Mouse (Mus musculus) liver, postnatal 0 days (tissue): ENCODE results near the gene Slc35d3. TPM values are rescaled to one million over a fixed set of nuclear protein-coding genes. Genes with fewer than 3 reads are reported as not detected.

Experiments
- ATAC-seq: fragments of 200-750 bp; cut with Nextera tagmentation; 2 replicates; pipeline ENCODE4 v1.8.0; 2017; ENCODE audit warnings: mild to moderate bottlenecking, moderate library complexity
- DNase-seq: peaks from one replicate; pipeline ENCODE4 v3.0.0-alpha.2; 2016
- H3K27ac ChIP-seq: fragments of 300-500 bp; sonication (generic); 2 replicates; pipeline ENCODE4 v1.5.1; 2014; ENCODE audit warnings: antibody characterized with exemption, moderate library complexity, mild to moderate bottlenecking, low read depth
- H3K27me3 ChIP-seq: fragments of 300-500 bp; sonication (generic); 2 replicates; pipeline ENCODE4 v1.6.1; 2014; ENCODE audit warnings: low read length, control low read depth, mixed read lengths; ENCODE audit not compliant: insufficient read depth
- H3K36me3 ChIP-seq: fragments of 300-500 bp; sonication (generic); replicated peaks from 2 replicates; pipeline ENCODE4 v1.6.1; 2014; ENCODE audit warnings: mild to moderate bottlenecking, control low read depth, low read length, moderate library complexity, mixed read lengths; ENCODE audit not compliant: insufficient read depth
- H3K4me1 ChIP-seq: fragments of 300-500 bp; sonication (generic); 2 replicates; pipeline ENCODE4 v1.6.1; 2014; ENCODE audit warnings: antibody characterized with exemption, mild to moderate bottlenecking, control low read depth; ENCODE audit not compliant: insufficient read depth
- H3K4me2 ChIP-seq: fragments of 300-500 bp; sonication (generic); 2 replicates; pipeline ENCODE4 v1.6.1; 2014; ENCODE audit warnings: low read depth, mild to moderate bottlenecking, low read length, moderate library complexity, mixed read lengths
- H3K4me3 ChIP-seq: fragments of 300-500 bp; sonication (generic); 2 replicates; pipeline ENCODE4 v1.5.1; 2014; ENCODE audit warnings: low read depth, low read length
- H3K9ac ChIP-seq: fragments of 300-500 bp; sonication (generic); replicated peaks from 2 replicates; pipeline ENCODE4 v1.6.1; 2014; ENCODE audit warnings: mild to moderate bottlenecking, moderate library complexity
- H3K9me3 ChIP-seq: fragments of 300-500 bp; sonication (generic); 2 replicates; pipeline ENCODE4 v1.6.1; 2016; ENCODE audit warnings: mild to moderate bottlenecking, control low read depth, low read length, mixed read lengths
- CTCF ChIP-seq: sonication (generic); IDR thresholded peaks from 2 replicates; pipeline ENCODE4 v1.5.1; 2016; ENCODE audit warnings: antibody characterized with exemption, low read depth
- EP300 ChIP-seq: IDR thresholded peaks from 2 replicates; pipeline ENCODE4 v1.6.1; 2016; ENCODE audit warnings: antibody characterized with exemption, low read depth, mild to moderate bottlenecking
- WGBS: fragments of 180-500 bp; shearing (Covaris S2); extraction: QIAGEN DNeasy Blood & Tissue Kit; methylation state at CpG from one replicate; pipeline ENCODE4 v1.1.7; 2014; ENCODE audit not compliant: insufficient replicate concordance; 5-methylcytosine and 5-hydroxymethylcytosine counted together
- polyA plus RNA-seq: library from polyadenylated mRNA; unstranded; fragments of >200 nt; fragmentation: Nextera tagmentation; extraction: Ambion mirVana; gene quantifications from 2 replicates; pipeline ENCODE4 v1.2.1, GENCODE M21; 2015

Gene Slc35d3
- polyA plus RNA-seq, 1 experiment from 2014 or later = 2.7 TPM

DNA sequence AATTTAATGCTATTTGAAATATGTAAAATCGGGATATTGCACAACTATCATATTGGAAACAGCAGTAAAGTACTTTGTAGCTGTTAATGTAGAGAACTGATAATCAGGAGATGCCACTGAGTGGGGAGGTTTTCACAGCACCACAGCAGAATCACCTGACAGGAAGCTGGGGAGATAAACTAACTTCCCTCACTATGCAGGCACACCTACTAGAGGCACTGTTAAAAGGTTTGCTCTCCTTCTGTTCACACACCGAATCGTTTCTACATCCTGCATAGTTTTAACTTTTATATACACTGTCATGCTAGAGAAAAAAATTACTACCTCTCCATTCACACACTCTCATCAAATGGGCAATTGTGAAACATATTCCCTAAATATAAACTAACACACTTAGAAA is 35.0 kb upstream of the Slc35d3 start:
- Histone ChIP-seq H3K36me3 (peaks cover 8% of the 10 kb centered on the region), H3K27me3 (no peaks in the 10 kb centered on the region), H3K27ac (no peak overlapping the region), H3K9me3 (no peaks in the 10 kb centered on the region), H3K9ac (no peak overlapping the region), H3K4me2 (no peak overlapping the region), H3K4me1 (0 out of 2 replicates have a peak, but pooled peaks cover 3% of the 10 kb centered on the region), H3K4me3 (no peak overlapping the region)
- no peak for ATAC-seq
- no peak for TF ChIP-seq CTCF
- no peak for DNase-seq
- WGBS = 50% methylated on average over 3 of the region's 3 CpGs

DNA sequence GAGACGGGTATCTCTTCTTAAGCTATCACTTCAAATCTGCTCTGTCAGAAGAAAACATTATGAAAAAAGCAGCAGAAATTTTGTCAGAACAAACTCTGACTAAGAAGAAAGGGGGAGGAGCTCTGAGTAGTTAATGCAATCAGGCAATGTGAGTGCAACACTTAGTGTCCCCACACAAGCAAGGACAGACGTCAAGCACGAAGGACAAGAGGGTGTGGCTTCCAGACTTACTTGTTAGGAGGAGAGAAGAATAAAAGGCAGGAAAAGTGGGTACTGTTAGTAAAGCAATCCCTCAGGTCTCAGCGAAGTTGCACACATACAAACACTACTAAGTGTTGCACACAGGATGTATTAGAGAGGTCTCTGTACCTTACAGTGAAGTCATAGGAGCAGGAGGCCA is 33.1 kb upstream of the Slc35d3 start:
- Histone ChIP-seq H3K27ac (no peak overlapping the region), H3K9me3 (no peaks in the 10 kb centered on the region), H3K9ac (no peak overlapping the region), H3K36me3 (peaks cover 8% of the 10 kb centered on the region; the same call in 1 of the 2 replicates), H3K4me3 (no peak overlapping the region), H3K27me3 (no peaks in the 10 kb centered on the region), H3K4me1 (0 out of 2 replicates have a peak, but pooled peaks cover 3% of the 10 kb centered on the region), H3K4me2 (no peak overlapping the region)
- DNase-seq (no peak), ATAC-seq (no peak)
- 53% methylated on average over 4 of the region's 4 CpGs for WGBS
- TF ChIP-seq EP300 = no peak
- no peak for TF ChIP-seq CTCF

DNA sequence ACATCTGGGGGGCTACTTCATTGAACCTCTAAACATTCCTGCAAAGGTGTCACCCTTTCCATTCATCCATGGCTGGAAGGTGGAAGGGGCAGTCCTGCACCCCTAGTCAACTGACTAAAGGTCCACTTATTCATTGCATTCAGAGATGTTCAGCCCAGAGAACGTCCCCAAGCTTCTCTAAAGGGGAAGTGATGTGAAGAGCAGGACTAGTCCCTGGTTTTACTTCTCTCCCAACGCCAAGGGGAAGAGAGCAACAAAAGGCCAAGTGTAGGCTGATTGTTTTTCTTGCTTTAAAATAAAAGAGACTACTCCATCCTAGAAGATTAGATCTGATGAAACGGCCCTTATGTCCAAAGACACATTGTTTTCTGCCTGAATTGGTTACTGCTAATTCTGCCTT is 29.2 kb upstream of the Slc35d3 start:
- no peak overlapping the region for H3K4me3 ChIP-seq
- H3K27me3 ChIP-seq = no peaks in the 10 kb centered on the region
- 43% methylated on average over 3 of the region's 3 CpGs for WGBS
- H3K4me1 ChIP-seq = peaks cover 7% of the 10 kb centered on the region; the same call in 1 of the 2 replicates
- no peak overlapping the region for H3K27ac ChIP-seq
- ATAC-seq (no peak), DNase-seq (no peak)
- no peak overlapping the region for H3K4me2 ChIP-seq
- H3K9ac ChIP-seq = no peak overlapping the region
- peaks cover 2% of the 10 kb centered on the region; the same call in 1 of the 2 replicates for H3K36me3 ChIP-seq
- H3K9me3 ChIP-seq = no peaks in the 10 kb centered on the region
- TF ChIP-seq EP300 (no peak), CTCF (no peak)

DNA sequence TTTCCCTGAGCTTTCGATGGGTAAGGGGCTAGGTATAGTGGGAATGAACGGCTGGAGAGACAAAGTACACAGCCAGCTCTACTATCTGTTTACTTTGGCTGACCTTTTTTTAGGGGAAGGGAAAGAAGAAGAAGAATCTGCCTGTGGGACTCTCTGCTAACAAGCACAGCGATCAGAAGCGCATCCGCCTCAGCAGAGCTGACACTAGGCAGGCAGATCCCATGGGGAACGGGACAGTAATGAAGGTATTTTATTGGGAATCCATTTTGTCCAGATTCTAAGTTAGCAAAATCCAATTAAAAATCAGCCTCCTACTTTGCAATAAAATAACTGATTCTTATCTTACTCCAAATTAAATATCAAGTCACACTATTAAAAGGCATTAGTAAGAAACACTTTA is 27.9 kb upstream of the Slc35d3 start:
- Histone ChIP-seq H3K4me3 (no peak overlapping the region), H3K4me2 (no peak overlapping the region), H3K9ac (no peak overlapping the region; the same call in 1 of the 2 replicates), H3K4me1 (peaks cover 4% of the 10 kb centered on the region; the same call in 1 of the 2 replicates), H3K9me3 (no peaks in the 10 kb centered on the region), H3K27me3 (no peaks in the 10 kb centered on the region), H3K27ac (no peak overlapping the region), H3K36me3 (peaks cover 2% of the 10 kb centered on the region; the same call in 1 of the 2 replicates)
- 59% methylated on average over 6 of the region's 6 CpGs for WGBS
- no peak for ATAC-seq
- no peak for DNase-seq
- TF ChIP-seq CTCF (no peak), EP300 (no peak)

DNA sequence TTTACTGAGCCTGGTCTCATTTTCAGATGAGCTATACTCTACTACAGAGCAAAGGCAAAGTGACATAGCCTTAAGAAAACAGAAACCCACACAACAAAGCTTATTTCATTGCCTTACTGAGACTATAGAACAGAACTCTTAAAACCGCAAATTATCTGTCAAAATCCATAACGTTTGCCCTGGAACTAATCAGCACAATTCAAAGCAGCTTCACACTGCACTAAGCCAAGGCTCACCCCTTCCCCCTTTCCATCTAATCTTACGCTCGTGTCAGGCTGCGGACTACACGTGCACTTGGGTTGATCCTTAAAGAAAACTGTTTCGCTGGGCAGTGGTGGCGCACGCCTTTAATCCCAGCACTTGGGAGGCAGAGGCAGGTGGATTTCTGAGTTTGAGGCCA is 26.4 kb upstream of the Slc35d3 start:
- no peak for TF ChIP-seq EP300
- TF ChIP-seq CTCF = no peak
- no peaks in the 10 kb centered on the region for H3K9me3 ChIP-seq
- WGBS = 60% methylated on average over 9 of the region's 9 CpGs
- H3K27me3 ChIP-seq = no peaks in the 10 kb centered on the region
- peaks cover 4% of the 10 kb centered on the region; the same call in 1 of the 2 replicates for H3K4me1 ChIP-seq
- DNase-seq (no peak), ATAC-seq (peak; percentile 25; the same call in 1 of the 2 replicates)
- peak overlapping the region; percentile 18; the same call in 1 of the 2 replicates for H3K4me2 ChIP-seq
- peaks cover 6% of the 10 kb centered on the region; the same call in 1 of the 2 replicates for H3K36me3 ChIP-seq
- H3K4me3 ChIP-seq = no peak overlapping the region
- no peak overlapping the region for H3K9ac ChIP-seq
- H3K27ac ChIP-seq = no peak overlapping the region

DNA sequence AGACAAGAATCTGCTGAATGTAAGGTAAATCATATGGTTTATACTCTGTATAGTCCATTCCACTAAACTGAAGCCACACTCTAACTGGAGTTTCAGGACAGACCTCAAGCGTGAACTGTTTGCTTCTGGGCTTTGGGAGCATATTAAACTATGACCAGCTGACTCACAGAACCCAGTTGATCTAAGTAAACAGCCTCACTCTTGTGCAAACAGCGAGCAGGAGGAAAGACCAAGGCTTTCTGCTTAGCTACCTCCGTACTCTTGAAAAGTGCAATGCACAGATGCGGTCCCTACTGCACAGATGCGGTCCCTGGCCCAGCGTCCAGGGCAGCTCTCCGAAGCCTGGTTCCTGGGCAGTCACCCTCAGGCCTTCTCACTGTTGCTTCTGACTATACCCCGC is 26.0 kb upstream of the Slc35d3 start:
- peak overlapping the region; percentile 48 for H3K4me2 ChIP-seq
- no peak for DNase-seq
- peaks cover 4% of the 10 kb centered on the region; the same call in 1 of the 2 replicates for H3K4me1 ChIP-seq

More for the DNA sequence above, 26.0 kb upstream of the Slc35d3 start:
- TF ChIP-seq CTCF = no peak
- TF ChIP-seq EP300 = no peak
- Histone ChIP-seq H3K9me3 (no peaks in the 10 kb centered on the region), H3K9ac (no peak overlapping the region), H3K36me3 (peaks cover 6% of the 10 kb centered on the region; the same call in 1 of the 2 replicates), H3K4me3 (no peak overlapping the region), H3K27ac (no peak overlapping the region), H3K27me3 (no peaks in the 10 kb centered on the region)
- WGBS = 68% methylated on average over 8 of the region's 8 CpGs
- ATAC-seq = peak; percentile 83
